Mouse (Mus musculus): ENCODE measurements around the gene Dnah6. TPM values are rescaled to one million over a fixed set of nuclear protein-coding genes. Genes with fewer than 3 reads are reported as not detected.

Dnah6 gene
- polyA plus RNA-seq, 3 experiments from 2014 or later, result 0.05 TPM; not detected in 2

- no peak for ATAC-seq
These were observed 80.6 kb downstream of the Dnah6 start for GRCm38 (mm10) chr6:73140836-73141235.

- no peak for ATAC-seq
These were observed 88.7 kb downstream of the Dnah6 start for GRCm38 (mm10) chr6:73132784-73133183.

GRCm38 (mm10) chr6:73127594-73127993, 93.9 kb downstream of the Dnah6 start:
- no peak for ATAC-seq

- no peak for ATAC-seq
These were observed 101.1 kb downstream of the Dnah6 start for GRCm38 (mm10) chr6:73120348-73120747.

GRCm38 (mm10) chr6:73113898-73114297, 107.6 kb downstream of the Dnah6 start:
- ATAC-seq, result no peak

- no peak for ATAC-seq
These were observed 108.1 kb downstream of the Dnah6 start for GRCm38 (mm10) chr6:73113365-73113764.

- no peak for ATAC-seq
These were observed 128.3 kb downstream of the Dnah6 start for GRCm38 (mm10) chr6:73093133-73093532.

GRCm38 (mm10) chr6:73090836-73091235, 130.6 kb downstream of the Dnah6 start:
- ATAC-seq, result no peak

GRCm38 (mm10) chr6:73082571-73082970, 138.9 kb downstream of the Dnah6 start:
- ATAC-seq, result no peak

- no peak for ATAC-seq
These were observed 149.2 kb downstream of the Dnah6 start for GRCm38 (mm10) chr6:73072093-73072786.

- ATAC-seq, result no peak
These were observed 150.2 kb downstream of the Dnah6 start for GRCm38 (mm10) chr6:73071214-73071613.

GRCm38 (mm10) chr6:73070663-73071062, 150.8 kb downstream of the Dnah6 start:
- ATAC-seq, result no peak

- ATAC-seq, result no peak
These were observed 156.9 kb downstream of the Dnah6 start for GRCm38 (mm10) chr6:73064551-73064950.

GRCm38 (mm10) chr6:73059596-73060121, 161.8 kb downstream of the Dnah6 start:
- ATAC-seq, result no peak

GRCm38 (mm10) chr6:73059162-73059561, 162.3 kb downstream of the Dnah6 start:
- ATAC-seq, result no peak

GRCm38 (mm10) chr6:73055347-73055746, 166.1 kb downstream of the Dnah6 start:
- ATAC-seq, result no peak

- ATAC-seq, result no peak
These were observed 166.6 kb downstream of the Dnah6 start for GRCm38 (mm10) chr6:73054807-73055206.

- ATAC-seq, result no peak
These were observed 167.9 kb downstream of the Dnah6 start for GRCm38 (mm10) chr6:73053526-73053925.

GRCm38 (mm10) chr6:73047259-73047658, 174.2 kb downstream of the Dnah6 start:
- no peak for ATAC-seq

- ATAC-seq, result no peak
These were observed 175.5 kb downstream of the Dnah6 start for GRCm38 (mm10) chr6:73045944-73046343.

- no peak for ATAC-seq
These were observed 179.2 kb downstream of the Dnah6 start for GRCm38 (mm10) chr6:73042278-73042677.

GRCm38 (mm10) chr6:73038291-73038690, 183.2 kb downstream of the Dnah6 start:
- ATAC-seq, result no peak

GRCm38 (mm10) chr6:73028853-73029252, 192.6 kb downstream of the Dnah6 start:
- no peak for ATAC-seq

- no peak for ATAC-seq
These were observed 193.6 kb downstream of the Dnah6 start for GRCm38 (mm10) chr6:73027881-73028280.

- ATAC-seq, result no peak
These were observed 194.6 kb downstream of the Dnah6 start for GRCm38 (mm10) chr6:73026898-73027297.
